Mouse (Mus musculus) small intestine, adult 2 months (tissue): ENCODE data around the gene Foxo3.

ENCODE experiments used
- CTCF ChIP-seq: fragments of 200-500 bp; IDR thresholded peaks from 2 replicates; pipeline ENCODE4 v1.5.1; 2012; ENCODE audit warnings: low read depth, mild to moderate bottlenecking, control low read depth, inconsistent platforms, low read length, moderate library complexity, mixed read lengths; ENCODE audit not compliant: insufficient replicate concordance, insufficient read length; ENCODE audit errors: extremely low read depth
- POLR2A ChIP-seq: fragments of 200-500 bp; IDR thresholded peaks from 2 replicates; pipeline ENCODE4 v1.6.1; 2012; ENCODE audit warnings: low read depth, mild to moderate bottlenecking, control low read depth, inconsistent platforms, low read length, moderate library complexity

GRCm38 (mm10) chr10:42211407-42211806 is 65.1 kb downstream of the Foxo3 start:
- no peak for TF ChIP-seq CTCF
- no peak for TF ChIP-seq POLR2A
